Mouse (Mus musculus): ENCODE data around the gene 5730522E02Rik. TPM values are rescaled to one million over a fixed set of nuclear protein-coding genes. Genes with fewer than 3 reads are reported as not detected.
"Not testable (repeated sequence)": the region's sequence is repeated elsewhere in the genome, so short reads cannot be mapped to it uniquely, and the experiment has no call there.

Gene 5730522E02Rik
- polyA plus RNA-seq (2015; fragmentation: Nextera tagmentation; extraction: Ambion mirVana): 26.1 and 26.4 TPM in 2 replicates

- Histone ChIP-seq H3K4me2 (ENCODE audit: low read length) (peak within 1 kb of the TSS; percentile 74), H3K4me3 (replicated peaks; ENCODE audit: low read length) (peak within 1 kb of the TSS; percentile 66), H3K27me3 (replicated peaks; ENCODE audit: control insufficient read depth, insufficient read depth, low read length) (no peaks in the 10 kb centered on the region), H3K9ac (replicated peaks; ENCODE audit: low read depth, low read length) (peak within 1 kb of the TSS; percentile 98), H3K4me1 (replicated peaks; ENCODE audit: control insufficient read depth, insufficient read depth, low read length) (peaks cover 4% of the 10 kb centered on the region; the same call in 1 of the 2 replicates), H3K27ac (ENCODE audit: low read length) (peak within 1 kb of the TSS; percentile 98), H3K9me3 (ENCODE audit: control insufficient read depth, low read length) (no peaks in the 10 kb centered on the region), H3K36me3 (ENCODE audit: control insufficient read depth, insufficient read depth) (no peaks in the 10 kb centered on the region)
- WGBS: 2% methylated on average over 31 of the region's 31 CpGs
- no peak; the same call in 1 of the 2 replicates for ATAC-seq
Measured at GRCm38 (mm10) chr11:26210582-26211180, at the start of gene 5730522E02Rik. Gene 5730522E02Rik (minus strand): TSS chr11:26210763.

- no peaks in the 10 kb centered on the region for H3K36me3 ChIP-seq (ENCODE audit: control insufficient read depth, insufficient read depth)
- no peaks in the 10 kb centered on the region for H3K27me3 ChIP-seq (replicated peaks; ENCODE audit: control insufficient read depth, insufficient read depth, low read length)
- H3K9ac ChIP-seq (replicated peaks; ENCODE audit: low read depth, low read length): no peak overlapping the region
- H3K4me2 ChIP-seq (ENCODE audit: low read length): no peak overlapping the region
- 96% methylated on average over 1 of the region's 1 CpGs for WGBS
- H3K4me1 ChIP-seq (replicated peaks; ENCODE audit: control insufficient read depth, insufficient read depth, low read length): no peaks in the 10 kb centered on the region
- ATAC-seq: no peak
- no peak overlapping the region for H3K4me3 ChIP-seq (replicated peaks; ENCODE audit: low read length)
- H3K9me3 ChIP-seq (ENCODE audit: control insufficient read depth, low read length): no peaks in the 10 kb centered on the region
- H3K27ac ChIP-seq (ENCODE audit: low read length): no peak overlapping the region
Measured at GRCm38 (mm10) chr11:26236540-26236939, 26.0 kb upstream of the 5730522E02Rik start.

GRCm38 (mm10) chr11:26229895-26230294 is 19.3 kb upstream of the 5730522E02Rik start:
- H3K27ac ChIP-seq (ENCODE audit: low read length): peak overlapping the region; percentile 15; the same call in 1 of the 2 replicates
- no peak overlapping the region for H3K4me3 ChIP-seq (replicated peaks; ENCODE audit: low read length)
- H3K36me3 ChIP-seq (ENCODE audit: control insufficient read depth, insufficient read depth): no peaks in the 10 kb centered on the region
- no peak overlapping the region for H3K9ac ChIP-seq (replicated peaks; ENCODE audit: low read depth, low read length)
- no peaks in the 10 kb centered on the region for H3K27me3 ChIP-seq (replicated peaks; ENCODE audit: control insufficient read depth, insufficient read depth, low read length)
- WGBS: 48% methylated on average over 1 of the region's 1 CpGs
- H3K9me3 ChIP-seq (ENCODE audit: control insufficient read depth, low read length): no peaks in the 10 kb centered on the region
- no peaks in the 10 kb centered on the region for H3K4me1 ChIP-seq (replicated peaks; ENCODE audit: control insufficient read depth, insufficient read depth, low read length)
- no peak overlapping the region for H3K4me2 ChIP-seq (ENCODE audit: low read length)
- ATAC-seq: 0 out of 2 replicates have a peak, but pooled peaks have one; percentile 28

- H3K9ac ChIP-seq (replicated peaks; ENCODE audit: low read depth, low read length); H3K9me3 ChIP-seq (ENCODE audit: control insufficient read depth, low read length); ATAC-seq; H3K36me3 ChIP-seq (ENCODE audit: control insufficient read depth, insufficient read depth); H3K27ac ChIP-seq (ENCODE audit: low read length); H3K4me1 ChIP-seq (replicated peaks; ENCODE audit: control insufficient read depth, insufficient read depth, low read length); H3K4me3 ChIP-seq (replicated peaks; ENCODE audit: low read length); H3K4me2 ChIP-seq (ENCODE audit: low read length); H3K27me3 ChIP-seq (replicated peaks; ENCODE audit: control insufficient read depth, insufficient read depth, low read length): not testable (repeated sequence)
- WGBS: 91% methylated on average over 1 of the region's 1 CpGs
Measured at GRCm38 (mm10) chr11:26213643-26214042, 3.1 kb upstream of the 5730522E02Rik start.

- H3K4me1 ChIP-seq (replicated peaks; ENCODE audit: control insufficient read depth, insufficient read depth, low read length): peaks cover 4% of the 10 kb centered on the region; the same call in 1 of the 2 replicates
- H3K4me2 ChIP-seq (ENCODE audit: low read length): peak overlapping the region; percentile 74
- peak overlapping the region; percentile 98 for H3K27ac ChIP-seq (ENCODE audit: low read length)
- ATAC-seq: peak; percentile 94
- 1% methylated on average over 34 of the region's 73 CpGs for WGBS
- H3K4me3 ChIP-seq (replicated peaks; ENCODE audit: low read length): peak overlapping the region; percentile 66
- H3K27me3 ChIP-seq (replicated peaks; ENCODE audit: control insufficient read depth, insufficient read depth, low read length): no peaks in the 10 kb centered on the region
- H3K9me3 ChIP-seq (ENCODE audit: control insufficient read depth, low read length): no peaks in the 10 kb centered on the region
- H3K36me3 ChIP-seq (ENCODE audit: control insufficient read depth, insufficient read depth): no peaks in the 10 kb centered on the region
- peak overlapping the region; percentile 98 for H3K9ac ChIP-seq (replicated peaks; ENCODE audit: low read depth, low read length)
Measured at GRCm38 (mm10) chr11:26209811-26210581, 567 bp downstream of the 5730522E02Rik start.

- Histone ChIP-seq H3K36me3 (ENCODE audit: control insufficient read depth, insufficient read depth) (no peaks in the 10 kb centered on the region), H3K9me3 (ENCODE audit: control insufficient read depth, low read length) (no peaks in the 10 kb centered on the region), H3K4me1 (replicated peaks; ENCODE audit: control insufficient read depth, insufficient read depth, low read length) (no peaks in the 10 kb centered on the region), H3K4me3 (replicated peaks; ENCODE audit: low read length) (no peak overlapping the region), H3K4me2 (ENCODE audit: low read length) (no peak overlapping the region), H3K27ac (ENCODE audit: low read length) (no peak overlapping the region), H3K9ac (replicated peaks; ENCODE audit: low read depth, low read length) (no peak overlapping the region), H3K27me3 (replicated peaks; ENCODE audit: control insufficient read depth, insufficient read depth, low read length) (no peaks in the 10 kb centered on the region)
- WGBS: 83% methylated on average over 2 of the region's 2 CpGs
- ATAC-seq: no peak
Measured at GRCm38 (mm10) chr11:26203466-26203865, 7.1 kb downstream of the 5730522E02Rik start.

- Histone ChIP-seq H3K9me3 (ENCODE audit: control insufficient read depth, low read length) (no peaks in the 10 kb centered on the region), H3K27ac (ENCODE audit: low read length) (no peak overlapping the region), H3K9ac (replicated peaks; ENCODE audit: low read depth, low read length) (no peak overlapping the region), H3K4me3 (replicated peaks; ENCODE audit: low read length) (no peak overlapping the region), H3K4me1 (replicated peaks; ENCODE audit: control insufficient read depth, insufficient read depth, low read length) (no peaks in the 10 kb centered on the region), H3K36me3 (ENCODE audit: control insufficient read depth, insufficient read depth) (no peaks in the 10 kb centered on the region), H3K4me2 (ENCODE audit: low read length) (no peak overlapping the region), H3K27me3 (replicated peaks; ENCODE audit: control insufficient read depth, insufficient read depth, low read length) (no peaks in the 10 kb centered on the region)
- no peak for ATAC-seq
- 79% methylated on average over 5 of the region's 5 CpGs for WGBS
Measured at GRCm38 (mm10) chr11:26202842-26203241, 7.7 kb downstream of the 5730522E02Rik start.

- no peaks in the 10 kb centered on the region for H3K27me3 ChIP-seq (replicated peaks; ENCODE audit: control insufficient read depth, insufficient read depth, low read length)
- no peak for ATAC-seq
- H3K27ac ChIP-seq (ENCODE audit: low read length): no peak overlapping the region
Measured at GRCm38 (mm10) chr11:26201778-26202097, 8.8 kb downstream of the 5730522E02Rik start.

GRCm38 (mm10) chr11:26200970-26201777 is 9.4 kb downstream of the 5730522E02Rik start:
- no peak overlapping the region for H3K4me3 ChIP-seq (replicated peaks; ENCODE audit: low read length)
- no peaks in the 10 kb centered on the region for H3K27me3 ChIP-seq (replicated peaks; ENCODE audit: control insufficient read depth, insufficient read depth, low read length)
- H3K27ac ChIP-seq (ENCODE audit: low read length): no peak overlapping the region
- no peaks in the 10 kb centered on the region for H3K4me1 ChIP-seq (replicated peaks; ENCODE audit: control insufficient read depth, insufficient read depth, low read length)
- H3K9ac ChIP-seq (replicated peaks; ENCODE audit: low read depth, low read length): no peak overlapping the region
- WGBS: 57% methylated on average over 4 of the region's 4 CpGs
- H3K36me3 ChIP-seq (ENCODE audit: control insufficient read depth, insufficient read depth): no peaks in the 10 kb centered on the region
- H3K9me3 ChIP-seq (ENCODE audit: control insufficient read depth, low read length): no peaks in the 10 kb centered on the region
- ATAC-seq: peak; percentile 68
- no peak overlapping the region for H3K4me2 ChIP-seq (ENCODE audit: low read length)

More at GRCm38 (mm10) chr11:26201778-26202097, 8.8 kb downstream of the 5730522E02Rik start:
- Histone ChIP-seq H3K4me2 (ENCODE audit: low read length) (no peak overlapping the region), H3K4me3 (replicated peaks; ENCODE audit: low read length) (no peak overlapping the region), H3K4me1 (replicated peaks; ENCODE audit: control insufficient read depth, insufficient read depth, low read length) (no peaks in the 10 kb centered on the region), H3K36me3 (ENCODE audit: control insufficient read depth, insufficient read depth) (no peaks in the 10 kb centered on the region), H3K9me3 (ENCODE audit: control insufficient read depth, low read length) (no peaks in the 10 kb centered on the region), H3K9ac (replicated peaks; ENCODE audit: low read depth, low read length) (no peak overlapping the region)
